Mouse (Mus musculus) forebrain, embryonic 15.5 days (tissue): ENCODE data around the gene Gm47995. TPM values are rescaled to one million over a fixed set of nuclear protein-coding genes. Genes with fewer than 3 reads are reported as not detected.
"Not testable (repeated sequence)": the region's sequence is repeated elsewhere in the genome, so short reads cannot be mapped to it uniquely, and the experiment has no call there.

Experiments
- ATAC-seq: fragments of 200-750 bp; cut with Nextera tagmentation; replicated peaks from 2 replicates; pipeline ENCODE4 v1.8.0; 2017; ENCODE audit warnings: mild to moderate bottlenecking, moderate TSS enrichment, moderate library complexity
- H3K27ac ChIP-seq: fragments of 300-500 bp; sonication (generic); replicated peaks from 2 replicates; pipeline ENCODE4 v1.5.1; 2015; ENCODE audit warnings: mild to moderate bottlenecking, inconsistent platforms
- H3K27me3 ChIP-seq: fragments of 300-500 bp; sonication (generic); 2 replicates; pipeline ENCODE4 v1.6.1; 2015; ENCODE audit warnings: inconsistent platforms
- H3K36me3 ChIP-seq: fragments of 300-500 bp; sonication (generic); 2 replicates; pipeline ENCODE4 v1.6.1; 2015; ENCODE audit warnings: mild to moderate bottlenecking, inconsistent platforms
- H3K4me1 ChIP-seq: fragments of 300-500 bp; sonication (generic); 2 replicates; pipeline ENCODE4 v1.6.1; 2015; ENCODE audit warnings: inconsistent platforms
- H3K4me2 ChIP-seq: fragments of 300-500 bp; sonication (generic); replicated peaks from 2 replicates; pipeline ENCODE4 v1.6.1; 2015; ENCODE audit warnings: mild to moderate bottlenecking, inconsistent platforms
- H3K4me3 ChIP-seq: fragments of 300-500 bp; sonication (generic); 2 replicates; pipeline ENCODE4 v1.5.1; 2015; ENCODE audit warnings: mild to moderate bottlenecking, inconsistent platforms
- H3K9ac ChIP-seq: fragments of 300-500 bp; sonication (generic); replicated peaks from 2 replicates; pipeline ENCODE4 v1.6.1; 2015; ENCODE audit warnings: mild to moderate bottlenecking, inconsistent platforms
- H3K9me3 ChIP-seq: fragments of 300-500 bp; sonication (generic); 2 replicates; pipeline ENCODE4 v1.6.1; 2016; ENCODE audit warnings: inconsistent platforms
- WGBS: fragments of 180-500 bp; shearing (Covaris S2); methylation state at CpG from one replicate; pipeline ENCODE4 v1.1.7; 2015; ENCODE audit warnings: mixed read lengths; 5-methylcytosine and 5-hydroxymethylcytosine counted together
- polyA plus RNA-seq: library from polyadenylated mRNA; unstranded; fragments of >200 nt; fragmentation: Nextera tagmentation; extraction: Ambion mirVana; gene quantifications from 2 replicates; pipeline ENCODE4 v1.2.1, GENCODE M21; 2015

Gm47995 gene
- polyA plus RNA-seq, 1 experiment from 2014 or later, result not detected

DNA sequence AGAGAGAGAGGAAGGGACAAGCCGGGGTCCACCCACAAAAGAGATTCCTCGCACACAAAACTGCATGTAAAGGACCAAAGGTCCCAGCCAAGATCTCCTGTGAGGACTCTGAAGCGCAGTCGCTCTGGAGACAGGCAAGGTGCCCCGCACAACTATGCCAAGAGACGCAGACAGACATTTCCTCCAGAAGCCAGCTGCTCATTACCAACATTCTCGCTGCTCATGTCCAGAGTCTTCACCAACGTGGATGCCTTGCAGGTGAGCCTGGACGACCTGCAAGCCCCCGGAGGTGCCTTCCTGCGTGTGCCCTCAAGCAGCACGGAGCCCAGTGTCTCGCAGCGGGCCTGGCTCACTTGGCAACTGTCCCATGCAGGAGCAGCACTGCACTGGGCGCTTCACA lies 5.5 kb upstream of the Gm47995 start:
- not testable (repeated sequence) for H3K4me1 ChIP-seq, H3K36me3 ChIP-seq, H3K4me3 ChIP-seq, H3K27me3 ChIP-seq, H3K9me3 ChIP-seq, H3K4me2 ChIP-seq, H3K27ac ChIP-seq, H3K9ac ChIP-seq, ATAC-seq
- WGBS, result 90% methylated on average over 15 of the region's 15 CpGs

DNA sequence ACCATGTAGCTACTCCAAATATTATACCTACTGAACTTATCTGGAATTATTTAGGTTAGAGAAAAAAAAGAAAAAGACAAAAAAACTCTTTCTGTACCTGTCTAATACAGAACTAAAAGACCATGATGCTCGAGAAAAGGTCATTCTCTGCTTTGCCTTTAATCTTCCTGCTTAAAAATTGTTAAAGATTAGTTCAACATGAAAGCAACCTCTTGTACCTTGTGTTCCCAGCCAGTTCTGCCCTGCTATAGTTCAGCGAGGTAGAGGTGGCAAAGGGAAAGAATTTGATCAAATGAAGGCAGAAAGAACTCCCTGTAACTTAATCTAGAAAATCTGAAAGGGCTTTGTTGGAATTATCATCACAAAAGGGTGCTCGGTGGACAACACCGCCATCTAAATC lies 2.3 kb upstream of the Gm47995 start:
- not testable (repeated sequence) for H3K27ac ChIP-seq, H3K36me3 ChIP-seq, H3K4me1 ChIP-seq, H3K9ac ChIP-seq, ATAC-seq, H3K4me3 ChIP-seq, H3K4me2 ChIP-seq, H3K27me3 ChIP-seq, H3K9me3 ChIP-seq
- WGBS, result 55% methylated on average over 4 of the region's 4 CpGs

DNA sequence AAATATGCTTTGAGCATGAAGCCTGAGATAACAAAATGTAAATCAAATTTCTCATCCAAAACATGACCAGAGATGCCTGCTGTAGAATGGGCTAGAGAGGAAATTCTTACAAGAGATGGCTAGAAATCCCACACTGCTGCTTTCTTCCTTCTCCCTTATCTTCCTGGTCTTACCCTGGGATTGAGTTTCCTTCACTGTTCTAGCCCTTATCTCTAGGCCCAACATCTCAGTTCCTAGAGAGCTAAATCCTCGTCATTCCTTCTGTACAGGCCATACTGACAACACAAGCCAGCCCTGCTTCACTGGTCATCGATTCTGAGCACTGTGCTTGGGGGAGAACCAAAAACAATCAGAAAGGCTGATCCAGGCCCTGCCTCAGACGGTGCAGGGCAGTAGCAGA lies 1.6 kb upstream of the Gm47995 start:
- H3K36me3 ChIP-seq, result not testable (repeated sequence)

DNA sequence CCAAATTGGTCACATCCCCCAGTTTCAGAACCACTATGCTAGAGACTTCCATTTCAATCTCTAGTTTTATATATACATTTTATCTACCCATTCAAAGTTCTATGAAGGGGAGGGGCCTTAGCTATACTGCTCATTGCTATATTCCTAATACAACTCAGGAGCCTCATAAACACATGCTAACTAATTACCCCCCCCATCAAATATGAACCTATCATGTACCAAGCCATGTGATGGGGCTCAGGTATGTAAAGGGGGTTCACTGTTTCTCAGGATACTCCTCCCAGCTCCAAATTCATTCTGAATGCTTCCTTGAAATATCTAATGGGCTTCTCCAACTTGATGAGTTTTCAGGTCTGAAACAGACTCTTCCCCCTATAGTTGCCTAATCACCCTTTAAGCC lies 2.4 kb downstream of the Gm47995 start:
- H3K4me1 ChIP-seq, H3K9ac ChIP-seq, H3K4me3 ChIP-seq, H3K9me3 ChIP-seq, H3K27me3 ChIP-seq, H3K4me2 ChIP-seq, H3K27ac ChIP-seq, H3K36me3 ChIP-seq: not testable (repeated sequence)
- 0 out of 2 replicates have a peak, but pooled peaks have one; percentile 41 for ATAC-seq

More for the DNA sequence above, 1.6 kb upstream of the Gm47995 start:
- H3K27ac ChIP-seq, H3K4me3 ChIP-seq, H3K4me2 ChIP-seq, H3K9me3 ChIP-seq, H3K27me3 ChIP-seq, H3K4me1 ChIP-seq, ATAC-seq, H3K9ac ChIP-seq: not testable (repeated sequence)
- WGBS, result 87% methylated on average over 3 of the region's 3 CpGs

DNA sequence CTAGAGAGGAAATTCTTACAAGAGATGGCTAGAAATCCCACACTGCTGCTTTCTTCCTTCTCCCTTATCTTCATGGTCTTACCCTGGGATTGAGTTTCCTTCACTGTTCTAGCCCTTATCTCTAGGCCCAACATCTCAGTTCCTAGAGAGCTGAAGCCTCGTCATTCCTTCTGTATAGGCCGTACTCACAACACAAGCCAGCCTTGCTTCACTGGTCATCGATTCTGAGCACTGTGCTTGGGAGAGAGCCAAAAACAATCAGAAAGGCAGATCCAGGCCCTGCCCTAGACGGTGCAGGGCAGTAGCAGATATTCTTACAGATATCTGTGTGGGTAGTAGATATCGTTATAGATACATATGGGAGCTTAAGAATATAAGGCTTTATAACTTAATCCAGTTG lies 4.5 kb downstream of the Gm47995 start:
- not testable (repeated sequence) for H3K9ac ChIP-seq, H3K9me3 ChIP-seq, H3K27me3 ChIP-seq, H3K4me2 ChIP-seq, H3K36me3 ChIP-seq, H3K4me1 ChIP-seq, H3K4me3 ChIP-seq, H3K27ac ChIP-seq
- 0 out of 2 replicates have a peak, but pooled peaks have one; percentile 16 for ATAC-seq
- WGBS, result 85% methylated on average over 4 of the region's 5 CpGs

DNA sequence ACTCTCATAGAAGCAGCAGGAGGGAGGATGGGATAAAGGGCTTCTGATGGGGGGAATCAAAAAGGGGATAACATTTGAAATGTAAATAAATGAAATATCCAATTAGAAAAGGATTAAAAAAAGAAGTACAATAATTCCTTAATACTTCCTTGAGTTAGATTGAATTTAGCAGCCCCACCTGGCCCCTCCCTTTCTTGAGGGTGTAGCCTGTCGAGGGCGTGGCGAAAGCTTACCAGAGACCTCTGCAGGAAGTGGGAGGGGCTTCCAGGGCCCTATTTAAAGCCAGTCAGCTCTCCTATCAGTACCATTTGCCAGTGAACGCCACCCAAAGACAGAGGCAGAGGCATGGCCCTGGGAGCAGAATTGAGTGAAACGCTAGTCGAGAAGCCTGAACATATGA lies 5.6 kb downstream of the Gm47995 start, which contains the start of gene 3110040M04Rik:
Gene 3110040M04Rik, plus strand, starts transcription at position 304 of the 400 bp plus-strand sequence.
- ATAC-seq, result not testable (repeated sequence)

DNA sequence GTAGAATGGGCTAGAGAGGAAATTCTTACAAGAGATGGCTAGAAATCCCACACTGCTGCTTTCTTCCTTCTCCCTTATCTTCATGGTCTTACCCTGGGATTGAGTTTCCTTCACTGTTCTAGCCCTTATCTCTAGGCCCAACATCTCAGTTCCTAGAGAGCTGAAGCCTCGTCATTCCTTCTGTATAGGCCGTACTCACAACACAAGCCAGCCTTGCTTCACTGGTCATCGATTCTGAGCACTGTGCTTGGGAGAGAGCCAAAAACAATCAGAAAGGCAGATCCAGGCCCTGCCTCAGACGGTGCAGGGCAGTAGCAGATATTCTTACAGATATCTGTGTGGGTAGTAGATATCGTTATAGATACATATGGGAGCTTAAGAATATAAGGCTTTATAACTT lies 10.2 kb downstream of the Gm47995 start:
- peak; percentile 57; the same call in 1 of the 2 replicates for ATAC-seq
- H3K27me3 ChIP-seq, H3K9ac ChIP-seq, H3K4me3 ChIP-seq, H3K27ac ChIP-seq, H3K9me3 ChIP-seq, H3K4me2 ChIP-seq, H3K36me3 ChIP-seq, H3K4me1 ChIP-seq: not testable (repeated sequence)
- WGBS, result 68% methylated on average over 4 of the region's 5 CpGs

More for the DNA sequence above, 5.6 kb downstream of the Gm47995 start, which contains the start of gene 3110040M04Rik:
- H3K4me2 ChIP-seq, H3K4me1 ChIP-seq, H3K36me3 ChIP-seq, H3K9ac ChIP-seq, H3K27ac ChIP-seq, H3K9me3 ChIP-seq, H3K4me3 ChIP-seq, H3K27me3 ChIP-seq: not testable (repeated sequence)
- WGBS, result no CpG with 5 or more reads among the region's 6 CpGs

DNA sequence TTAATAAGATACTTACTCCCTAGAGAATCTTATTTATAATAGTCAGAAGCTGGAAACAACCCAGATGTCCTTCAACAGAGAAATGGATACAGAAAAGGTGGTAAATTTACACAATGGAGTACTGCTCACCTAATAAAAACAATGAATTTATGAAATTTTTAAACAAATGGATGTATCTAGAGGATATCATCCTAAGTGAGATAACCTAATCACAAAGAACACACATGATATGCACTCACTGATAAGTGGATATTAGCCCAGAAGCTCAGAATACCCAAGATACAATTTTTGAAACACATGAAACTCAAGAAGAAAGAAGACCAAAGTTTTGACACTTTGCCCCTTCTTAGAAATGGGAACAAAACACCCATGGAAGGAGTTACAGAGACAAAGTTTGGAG lies 10.7 kb downstream of the Gm47995 start:
- H3K9me3 ChIP-seq, H3K36me3 ChIP-seq, ATAC-seq, H3K27me3 ChIP-seq, H3K4me2 ChIP-seq, H3K27ac ChIP-seq, H3K4me3 ChIP-seq, H3K9ac ChIP-seq, H3K4me1 ChIP-seq: not testable (repeated sequence)

DNA sequence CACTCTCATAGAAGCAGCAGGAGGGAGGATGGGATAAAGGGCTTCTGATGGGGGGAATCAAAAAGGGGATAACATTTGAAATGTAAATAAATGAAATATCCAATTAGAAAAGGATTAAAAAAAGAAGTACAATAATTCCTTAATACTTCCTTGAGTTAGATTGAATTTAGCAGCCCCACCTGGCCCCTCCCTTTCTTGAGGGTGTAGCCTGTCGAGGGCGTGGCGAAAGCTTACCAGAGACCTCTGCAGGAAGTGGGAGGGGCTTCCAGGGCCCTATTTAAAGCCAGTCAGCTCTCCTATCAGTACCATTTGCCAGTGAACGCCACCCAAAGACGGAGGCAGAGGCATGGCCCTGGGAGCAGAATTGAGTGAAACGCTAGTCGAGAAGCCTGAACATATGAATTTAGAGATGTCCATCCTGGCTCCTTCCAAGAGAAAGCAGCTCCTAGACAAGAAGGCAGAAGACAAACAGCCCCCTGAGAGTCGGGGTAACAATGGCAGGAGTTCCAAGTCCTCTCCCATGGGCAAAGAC lies 11.6 kb downstream of the Gm47995 start, which contains the start of gene Gm47996:
Gene Gm47996, plus strand, starts transcription at position 308 of the 532 bp plus-strand sequence.
- H3K4me3 ChIP-seq, H3K27me3 ChIP-seq, H3K9ac ChIP-seq, H3K36me3 ChIP-seq, H3K4me2 ChIP-seq, H3K9me3 ChIP-seq, H3K27ac ChIP-seq, H3K4me1 ChIP-seq, ATAC-seq: not testable (repeated sequence)
- 87% methylated on average over 7 of the region's 8 CpGs for WGBS

DNA sequence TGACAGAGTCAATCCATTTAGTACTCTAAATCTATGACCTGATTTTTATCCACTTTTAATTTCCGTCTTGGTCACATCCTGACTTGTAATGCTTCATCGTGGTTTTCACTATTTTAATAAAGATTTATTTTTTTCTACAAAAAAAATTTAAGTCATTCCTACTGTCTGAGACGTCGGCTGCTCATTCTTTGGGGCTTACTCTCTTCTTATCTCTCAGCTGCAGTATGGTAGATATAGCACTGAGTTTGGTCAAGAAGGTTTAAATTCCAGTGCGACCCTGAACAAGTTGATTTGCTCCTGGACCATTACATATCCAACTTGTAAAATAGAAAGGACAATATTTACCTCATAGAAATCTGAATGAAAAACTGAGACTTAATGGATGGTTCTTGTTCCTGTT lies 13.4 kb downstream of the Gm47995 start:
- ATAC-seq, H3K4me3 ChIP-seq, H3K36me3 ChIP-seq, H3K4me2 ChIP-seq, H3K9me3 ChIP-seq, H3K4me1 ChIP-seq, H3K27ac ChIP-seq, H3K9ac ChIP-seq, H3K27me3 ChIP-seq: not testable (repeated sequence)
- WGBS, result 96% methylated on average over 5 of the region's 5 CpGs

DNA sequence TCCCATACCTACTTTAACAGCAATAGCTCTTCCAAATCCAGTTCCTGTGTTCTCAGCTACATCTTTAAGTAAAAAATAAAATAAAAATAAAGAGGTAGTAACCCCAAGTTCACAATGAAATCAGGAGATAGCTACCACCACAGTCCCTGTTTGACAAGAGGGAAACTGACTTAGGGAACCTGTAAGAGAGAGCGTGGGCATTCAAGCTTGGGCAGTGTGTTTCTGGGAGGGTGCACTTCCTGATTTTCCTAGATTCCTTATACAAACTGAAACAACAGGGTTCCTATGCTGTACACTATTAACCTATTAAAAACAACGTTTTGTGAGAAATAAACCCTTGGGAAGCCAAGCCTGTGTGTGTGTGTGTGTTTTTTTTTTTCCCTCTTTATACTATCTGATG lies 16.6 kb downstream of the Gm47995 start:
- WGBS, result 70% methylated on average over 2 of the region's 2 CpGs
- H3K4me2 ChIP-seq, result no peak overlapping the region
- no peak overlapping the region for H3K9ac ChIP-seq
- no peak for ATAC-seq
- H3K27me3 ChIP-seq, result no peaks in the 10 kb centered on the region
- H3K4me1 ChIP-seq, result no peaks in the 10 kb centered on the region
- H3K27ac ChIP-seq, result no peak overlapping the region
- H3K4me3 ChIP-seq, result no peak overlapping the region
- no peaks in the 10 kb centered on the region for H3K9me3 ChIP-seq
- H3K36me3 ChIP-seq, result no peaks in the 10 kb centered on the region

DNA sequence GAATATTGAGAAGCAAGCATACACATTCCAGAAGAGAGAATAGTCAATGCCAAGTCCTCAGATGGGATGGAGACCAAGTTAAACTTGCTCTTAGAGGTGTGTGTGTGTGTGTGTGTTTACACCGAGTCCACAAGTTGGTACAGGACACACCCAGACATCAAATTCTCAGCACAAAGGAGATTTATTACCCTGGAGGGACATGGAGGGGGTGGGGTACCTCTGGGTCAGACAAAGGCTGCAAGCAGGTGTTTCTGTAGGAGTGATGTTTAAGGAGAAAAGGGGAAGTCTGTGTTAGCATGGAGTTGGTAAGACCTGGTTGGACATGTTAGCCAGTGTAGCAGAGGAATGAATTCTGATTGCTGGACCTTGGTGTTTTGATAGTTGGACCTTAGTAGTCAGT lies 17.7 kb downstream of the Gm47995 start:
- no peak overlapping the region for H3K4me2 ChIP-seq
- H3K36me3 ChIP-seq, result no peaks in the 10 kb centered on the region
- H3K9ac ChIP-seq, result no peak overlapping the region
- H3K9me3 ChIP-seq, result no peaks in the 10 kb centered on the region
- H3K4me3 ChIP-seq, result no peak overlapping the region
- no peaks in the 10 kb centered on the region for H3K4me1 ChIP-seq
- no peak for ATAC-seq
- WGBS, result 76% methylated on average over 1 of the region's 1 CpGs
- no peak overlapping the region for H3K27ac ChIP-seq
- no peaks in the 10 kb centered on the region for H3K27me3 ChIP-seq

DNA sequence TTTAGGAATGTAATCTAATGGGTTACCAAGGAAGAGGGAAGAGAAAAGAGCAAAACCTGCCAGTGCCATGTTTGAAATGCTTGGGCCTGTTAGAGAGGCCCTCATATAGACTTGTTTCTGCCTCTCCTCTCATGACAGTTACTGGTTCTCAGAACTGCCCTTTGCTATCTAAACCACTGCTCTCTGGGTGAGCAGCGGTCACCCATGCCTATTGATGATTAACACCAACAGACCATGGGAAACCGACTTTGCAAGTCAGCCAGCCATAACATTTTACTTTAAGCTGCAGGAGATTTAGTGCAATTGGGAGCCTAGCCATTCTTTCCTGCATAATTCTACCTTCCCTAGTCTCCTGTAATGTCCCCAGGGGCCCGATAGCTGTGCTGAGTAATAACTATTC lies 18.2 kb downstream of the Gm47995 start:
- Histone ChIP-seq H3K27me3 (no peaks in the 10 kb centered on the region), H3K36me3 (no peaks in the 10 kb centered on the region), H3K9me3 (no peaks in the 10 kb centered on the region), H3K4me3 (no peak overlapping the region), H3K9ac (no peak overlapping the region), H3K4me2 (no peak overlapping the region), H3K4me1 (no peaks in the 10 kb centered on the region), H3K27ac (no peak overlapping the region)
- ATAC-seq, result no peak
- WGBS, result 72% methylated on average over 3 of the region's 3 CpGs
